Mouse (Mus musculus) G1E (cell line): ENCODE data around the gene Lrrc46.

Experiments
- CTCF ChIP-seq: IDR thresholded peaks from 2 replicates; pipeline ENCODE4 v1.5.1; 2012; ENCODE audit warnings: low read depth, low read length, inconsistent platforms, mixed read lengths
- GATA1 ChIP-seq: IDR thresholded peaks from 2 replicates; pipeline ENCODE4 v1.6.1; 2012; ENCODE audit warnings: borderline replicate concordance, low read length, inconsistent platforms, mixed read lengths
- POLR2AphosphoS5 ChIP-seq: IDR thresholded peaks from 2 replicates; pipeline ENCODE4 v1.6.1; 2012; ENCODE audit warnings: low read depth, low read length, inconsistent platforms; ENCODE audit not compliant: insufficient replicate concordance

DNA sequence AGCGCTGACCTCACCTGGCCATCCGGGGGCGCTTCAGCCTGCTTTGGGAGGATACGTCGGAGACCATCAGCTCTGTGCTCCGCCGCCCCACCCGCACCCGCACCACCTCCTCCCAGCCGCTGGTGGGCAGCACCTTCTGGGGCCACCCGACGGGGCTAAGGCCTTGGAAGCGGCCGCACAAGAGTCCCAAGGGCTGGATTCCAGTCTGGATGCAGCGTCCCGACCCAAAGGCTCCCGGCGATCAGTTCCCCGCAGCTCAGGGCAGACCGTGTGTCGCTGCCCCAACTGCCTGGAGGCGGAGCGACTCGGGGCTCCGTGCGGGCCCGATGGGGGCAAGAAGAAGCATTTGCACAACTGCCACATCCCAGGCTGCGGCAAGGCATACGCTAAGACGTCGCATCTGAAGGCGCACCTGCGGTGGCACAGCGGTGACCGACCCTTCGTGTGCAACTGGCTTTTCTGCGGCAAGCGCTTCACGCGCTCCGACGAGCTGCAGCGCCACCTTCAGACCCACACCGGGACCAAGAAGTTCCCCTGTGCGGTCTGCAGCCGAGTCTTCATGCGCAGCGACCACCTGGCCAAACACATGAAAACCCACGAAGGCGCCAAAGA is 19.2 kb downstream of the Lrrc46 start:
- no peak for TF ChIP-seq POLR2AphosphoS5
- no peak for TF ChIP-seq GATA1
- no peak for TF ChIP-seq CTCF
